Mouse (Mus musculus) left cerebral cortex, postnatal 4 days (tissue): ENCODE measurements around the gene Lgals7. TPM values are rescaled to one million over a fixed set of nuclear protein-coding genes. Genes with fewer than 3 reads are reported as not detected.

Experiments
- DNase-seq: peaks from one replicate; pipeline ENCODE4 v3.0.0-alpha.2; 2022
- intact Hi-C: fragments of 180-260 bp; cut with DNase I; formaldehyde crosslinking; loops from one replicate; pipeline ENCODE4 v1.15.1; 2025
- total RNA-seq, 2 experiments: library from RNA; stranded (reverse); gene quantifications; 2 replicates each; pipeline ENCODE4 v1.2.3; 2021

Lgals7 gene
- total RNA-seq, 2 experiments from 2014 or later: 2.3 to 3.7 TPM

DNA sequence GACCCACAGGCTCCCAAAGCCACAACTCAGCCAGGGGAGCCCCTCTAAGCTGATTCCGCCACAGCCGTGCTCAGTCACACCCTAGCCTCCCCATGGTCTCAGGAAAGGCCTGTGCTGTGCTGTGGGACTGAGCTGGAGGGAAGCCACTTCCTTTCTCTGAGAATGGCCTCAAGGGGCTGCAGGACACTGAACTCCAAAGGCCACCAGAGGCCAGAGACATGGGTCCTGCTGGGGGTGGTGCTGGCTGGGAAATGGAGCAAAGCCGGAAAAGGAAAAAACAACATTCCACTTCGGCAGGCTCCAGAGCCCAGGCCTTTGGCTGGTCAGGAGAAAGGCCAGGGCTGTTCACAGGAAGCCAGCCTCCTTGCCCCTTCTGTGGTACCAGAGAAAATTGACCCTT lies 48.0 kb downstream of the Lgals7 start:
- no peak for DNase-seq
- intact Hi-C loops: no loop called here

DNA sequence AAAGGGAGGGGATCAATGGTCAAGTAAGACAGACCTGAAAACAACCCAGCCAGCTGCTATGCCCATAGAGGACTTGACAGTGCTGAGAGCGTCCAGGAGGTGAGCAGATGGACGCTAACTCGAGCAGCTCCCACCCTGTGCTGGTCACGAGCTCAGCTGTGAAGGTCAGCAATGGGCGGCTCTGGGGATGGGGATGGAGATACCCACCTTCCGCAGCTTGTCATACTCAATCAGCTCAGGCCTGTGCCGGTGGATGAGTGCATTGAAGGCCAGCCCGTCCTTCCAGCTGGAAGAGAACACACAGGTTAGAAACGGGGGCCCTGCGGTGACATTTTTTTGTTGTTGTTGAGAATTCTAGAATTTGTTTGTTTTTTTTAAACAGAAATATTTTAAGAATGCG lies 49.5 kb downstream of the Lgals7 start:
- intact Hi-C loops: no loop called here
- DNase-seq: no peak

Other genes with a start within 250 kb of the Lgals7 start
- gene Acp7, start 232.5 kb upstream of the Lgals7 start, total RNA-seq: under 1 TPM; 0.18 to 0.89 TPM
- gene Fbxo27, start 171.0 kb upstream of the Lgals7 start, total RNA-seq: 10 to 100 TPM; 20.1 to 22.8 TPM
- 1 to 10 TPM; 2.9 to 3.7 TPM for gene Fbxo17, start 147.0 kb upstream of the Lgals7 start, total RNA-seq
- 10 to 100 TPM; 41.1 to 41.6 TPM for gene Mrps12, start 122.0 kb upstream of the Lgals7 start, total RNA-seq
- 10 to 100 TPM; 11.9 to 13.3 TPM for gene Sars2, start 121.9 kb upstream of the Lgals7 start, total RNA-seq
- under 1 TPM in 1 of 2 experiments, not detected in 1; 0.68 TPM for gene Ccer2, start 107.7 kb upstream of the Lgals7 start, total RNA-seq
- gene Sirt2, start 97.1 kb upstream of the Lgals7 start, total RNA-seq: 10 to 100 TPM; 91.5 to 99.9 TPM
- 10 to 100 TPM; 35.3 to 35.6 TPM for gene Nfkbib, start 96.3 kb upstream of the Lgals7 start, total RNA-seq
- gene Rinl, start 74.9 kb upstream of the Lgals7 start, total RNA-seq: 1 to 10 TPM; 1.5 to 1.6 TPM
- 100 to 1,000 TPM; 572 to 576 TPM for gene Hnrnpl, start 55.3 kb upstream of the Lgals7 start, total RNA-seq
- 10 to 100 TPM; 45.3 to 45.9 TPM for gene Ech1, start 38.6 kb upstream of the Lgals7 start, total RNA-seq
- gene Lgals4, start 30.0 kb upstream of the Lgals7 start, total RNA-seq: 1 to 10 TPM; 3.6 to 4.6 TPM
- under 1 TPM; 0.18 to 0.52 TPM for gene Capn12, start 17.6 kb downstream of the Lgals7 start, total RNA-seq
- 100 to 1,000 TPM; 129 to 134 TPM for gene Actn4, start 98.5 kb downstream of the Lgals7 start, total RNA-seq
- gene Eif3k, start 118.0 kb downstream of the Lgals7 start, total RNA-seq: 100 to 1,000 TPM; 212 to 213 TPM
- 10 to 100 TPM; 12.9 to 14.7 TPM for gene Map4k1, start 118.2 kb downstream of the Lgals7 start, total RNA-seq